Mouse (Mus musculus) liver, embryonic 12.5 days (tissue): ENCODE data around the gene Fignl1. TPM values are rescaled to one million over a fixed set of nuclear protein-coding genes. Genes with fewer than 3 reads are reported as not detected.

Source experiments
- ATAC-seq: fragments of 200-750 bp; cut with Nextera tagmentation; 2 replicates; pipeline ENCODE4 v1.8.0; 2017; ENCODE audit warnings: moderate number of reproducible peaks, mild to moderate bottlenecking, moderate library complexity
- H3K27ac ChIP-seq: fragments of 300-500 bp; sonication (generic); 2 replicates; pipeline ENCODE4 v1.5.1; 2016; ENCODE audit warnings: mild to moderate bottlenecking
- H3K27me3 ChIP-seq: fragments of 300-500 bp; sonication (generic); replicated peaks from 2 replicates; pipeline ENCODE4 v1.6.1; 2016; ENCODE audit warnings: mild to moderate bottlenecking, moderate library complexity
- H3K36me3 ChIP-seq: fragments of 300-500 bp; sonication (generic); 2 replicates; pipeline ENCODE4 v1.6.1; 2016; ENCODE audit warnings: mild to moderate bottlenecking, moderate library complexity
- H3K4me1 ChIP-seq: fragments of 300-500 bp; sonication (generic); 2 replicates; pipeline ENCODE4 v1.6.1; 2016
- H3K4me2 ChIP-seq: fragments of 300-500 bp; sonication (generic); 2 replicates; pipeline ENCODE4 v1.6.1; 2016; ENCODE audit warnings: mild to moderate bottlenecking, moderate library complexity
- H3K4me3 ChIP-seq: fragments of 300-500 bp; sonication (generic); 2 replicates; pipeline ENCODE4 v1.5.1; 2016; ENCODE audit warnings: mild to moderate bottlenecking, moderate library complexity
- H3K9ac ChIP-seq: fragments of 300-500 bp; sonication (generic); 2 replicates; pipeline ENCODE4 v1.6.1; 2016; ENCODE audit warnings: mild to moderate bottlenecking, moderate library complexity
- H3K9me3 ChIP-seq: fragments of 300-500 bp; sonication (generic); replicated peaks from 2 replicates; pipeline ENCODE4 v1.6.1; 2016; ENCODE audit warnings: mild to moderate bottlenecking, moderate library complexity
- WGBS: fragments of 180-500 bp; shearing (Covaris S2); methylation state at CpG from one replicate; pipeline ENCODE4 v1.1.7; 2016; ENCODE audit not compliant: insufficient replicate concordance; 5-methylcytosine and 5-hydroxymethylcytosine counted together
- polyA plus RNA-seq: library from polyadenylated mRNA; unstranded; fragments of >200 nt; fragmentation: Nextera tagmentation; extraction: Ambion mirVana; gene quantifications from 2 replicates; pipeline ENCODE4 v1.2.1, GENCODE M21; 2016

Fignl1 gene
- polyA plus RNA-seq, 1 experiment from 2014 or later, result 126 TPM

- Histone ChIP-seq H3K9me3 (no peaks in the 10 kb centered on the region), H3K4me1 (peaks cover 66% of the 10 kb centered on the region), H3K27ac (peak overlapping the region; percentile 89), H3K36me3 (no peaks in the 10 kb centered on the region), H3K4me3 (no peak overlapping the region), H3K27me3 (peaks cover 14% of the 10 kb centered on the region), H3K4me2 (peak overlapping the region; percentile 57), H3K9ac (peak overlapping the region; percentile 65)
- ATAC-seq, result no peak
- 20% methylated on average over 15 of the region's 16 CpGs for WGBS
These were observed 12.7 kb upstream of the Fignl1 start for GRCm38 (mm10) chr11:11821387-11821975.

- Histone ChIP-seq H3K9ac (peak overlapping the region; percentile 45; the same call in 1 of the 2 replicates), H3K36me3 (no peaks in the 10 kb centered on the region), H3K9me3 (no peaks in the 10 kb centered on the region), H3K27me3 (peaks cover 10% of the 10 kb centered on the region), H3K4me2 (0 out of 2 replicates have a peak overlapping the region, but pooled peaks have one; percentile 57), H3K27ac (peak overlapping the region; percentile 89), H3K4me3 (no peak overlapping the region), H3K4me1 (peaks cover 74% of the 10 kb centered on the region)
- peak; percentile 1; the same call in 1 of the 2 replicates for ATAC-seq
- 36% methylated on average over 3 of the region's 3 CpGs for WGBS
These were observed 12.0 kb upstream of the Fignl1 start for GRCm38 (mm10) chr11:11820737-11821136.

GRCm38 (mm10) chr11:11820251-11820650, 11.5 kb upstream of the Fignl1 start:
- Histone ChIP-seq H3K9me3 (no peaks in the 10 kb centered on the region), H3K4me3 (no peak overlapping the region), H3K27ac (peak overlapping the region; percentile 89), H3K9ac (no peak overlapping the region), H3K36me3 (no peaks in the 10 kb centered on the region), H3K4me1 (peaks cover 74% of the 10 kb centered on the region), H3K27me3 (peaks cover 5% of the 10 kb centered on the region), H3K4me2 (no peak overlapping the region)
- ATAC-seq, result peak; percentile 33
- 3% methylated on average over 2 of the region's 2 CpGs for WGBS

- Histone ChIP-seq H3K4me2 (no peak overlapping the region), H3K27me3 (no peaks in the 10 kb centered on the region), H3K36me3 (no peaks in the 10 kb centered on the region), H3K4me1 (peaks cover 74% of the 10 kb centered on the region), H3K27ac (peak overlapping the region; percentile 55; the same call in 1 of the 2 replicates), H3K9me3 (no peaks in the 10 kb centered on the region), H3K4me3 (no peak overlapping the region), H3K9ac (no peak overlapping the region)
- WGBS, result 75% methylated on average over 5 of the region's 5 CpGs
- no peak for ATAC-seq
These were observed 10.4 kb upstream of the Fignl1 start for GRCm38 (mm10) chr11:11819206-11819605.

GRCm38 (mm10) chr11:11818797-11819196, 10.0 kb upstream of the Fignl1 start:
- Histone ChIP-seq H3K27ac (peak overlapping the region; percentile 55; the same call in 1 of the 2 replicates), H3K4me2 (no peak overlapping the region), H3K4me3 (no peak overlapping the region), H3K9ac (no peak overlapping the region), H3K4me1 (peaks cover 74% of the 10 kb centered on the region), H3K9me3 (no peaks in the 10 kb centered on the region), H3K27me3 (no peaks in the 10 kb centered on the region), H3K36me3 (no peaks in the 10 kb centered on the region)
- no peak for ATAC-seq
- WGBS, result 85% methylated on average over 6 of the region's 6 CpGs

GRCm38 (mm10) chr11:11815737-11816136, 7.0 kb upstream of the Fignl1 start:
- H3K4me2 ChIP-seq, result peak overlapping the region; percentile 71
- H3K4me3 ChIP-seq, result peak overlapping the region; percentile 40

GRCm38 (mm10) chr11:11811906-11812480, 3.2 kb upstream of the Fignl1 start:
- H3K4me3 ChIP-seq, result no peak overlapping the region; the same call in 1 of the 2 replicates
- peaks cover 2% of the 10 kb centered on the region; the same call in 1 of the 2 replicates for H3K36me3 ChIP-seq
- 4% methylated on average over 9 of the region's 9 CpGs for WGBS
- peak overlapping the region; percentile 42 for H3K4me2 ChIP-seq
- H3K27ac ChIP-seq, result peak overlapping the region; percentile 51; the same call in 1 of the 2 replicates
- H3K9me3 ChIP-seq, result no peaks in the 10 kb centered on the region
- H3K9ac ChIP-seq, result no peak overlapping the region
- peak; percentile 55 for ATAC-seq
- H3K27me3 ChIP-seq, result 0 out of 2 replicates have a peak, but pooled peaks cover 7% of the 10 kb centered on the region
- H3K4me1 ChIP-seq, result peaks cover 76% of the 10 kb centered on the region

More at GRCm38 (mm10) chr11:11815737-11816136, 7.0 kb upstream of the Fignl1 start:
- 8% methylated on average over 3 of the region's 3 CpGs for WGBS
- Histone ChIP-seq H3K9me3 (no peaks in the 10 kb centered on the region), H3K36me3 (no peaks in the 10 kb centered on the region), H3K9ac (peak overlapping the region; percentile 69), H3K4me1 (peaks cover 69% of the 10 kb centered on the region), H3K27ac (peak overlapping the region; percentile 97), H3K27me3 (0 out of 2 replicates have a peak, but pooled peaks cover 7% of the 10 kb centered on the region)
- peak; percentile 94 for ATAC-seq

- WGBS, result 15% methylated on average over 11 of the region's 11 CpGs
- Histone ChIP-seq H3K27ac (peak overlapping the region; percentile 96), H3K9ac (peak overlapping the region; percentile 90), H3K9me3 (no peaks in the 10 kb centered on the region), H3K27me3 (0 out of 2 replicates have a peak, but pooled peaks cover 7% of the 10 kb centered on the region), H3K4me1 (peaks cover 72% of the 10 kb centered on the region), H3K36me3 (peaks cover 25% of the 10 kb centered on the region), H3K4me3 (peak overlapping the region; percentile 77), H3K4me2 (peak overlapping the region; percentile 94)
- ATAC-seq, result peak; percentile 1
These were observed 828 bp upstream of the Fignl1 start for GRCm38 (mm10) chr11:11809404-11810175.

- 5% methylated on average over 25 of the region's 25 CpGs for WGBS
- 0 out of 2 replicates have a peak, but pooled peaks cover 6% of the 10 kb centered on the region for H3K27me3 ChIP-seq
- H3K4me2 ChIP-seq, result peak overlapping the region; percentile 94
- peak overlapping the region; percentile 90 for H3K9ac ChIP-seq
- peak overlapping the region; percentile 77 for H3K4me3 ChIP-seq
- no peaks in the 10 kb centered on the region for H3K9me3 ChIP-seq
- peaks cover 64% of the 10 kb centered on the region for H3K4me1 ChIP-seq
- ATAC-seq, result peak; percentile 75
- peak overlapping the region; percentile 96 for H3K27ac ChIP-seq
- H3K36me3 ChIP-seq, result peaks cover 39% of the 10 kb centered on the region
These were observed 535 bp downstream of the Fignl1 start for GRCm38 (mm10) chr11:11808035-11808819.

GRCm38 (mm10) chr11:11805951-11806350, 2.8 kb downstream of the Fignl1 start:
- no peaks in the 10 kb centered on the region for H3K9me3 ChIP-seq
- no peak for ATAC-seq
- H3K4me3 ChIP-seq, result no peak overlapping the region
- no peaks in the 10 kb centered on the region for H3K27me3 ChIP-seq
- 75% methylated on average over 4 of the region's 4 CpGs for WGBS
- peaks cover 63% of the 10 kb centered on the region for H3K4me1 ChIP-seq
- H3K9ac ChIP-seq, result no peak overlapping the region
- H3K36me3 ChIP-seq, result peaks cover 60% of the 10 kb centered on the region
- H3K27ac ChIP-seq, result no peak overlapping the region
- peak overlapping the region; percentile 94; the same call in 1 of the 2 replicates for H3K4me2 ChIP-seq

GRCm38 (mm10) chr11:11804421-11804820, 4.3 kb downstream of the Fignl1 start:
- Histone ChIP-seq H3K27me3 (no peaks in the 10 kb centered on the region), H3K36me3 (peaks cover 75% of the 10 kb centered on the region), H3K4me3 (no peak overlapping the region), H3K9ac (no peak overlapping the region), H3K27ac (no peak overlapping the region), H3K4me2 (no peak overlapping the region), H3K4me1 (peaks cover 53% of the 10 kb centered on the region), H3K9me3 (no peaks in the 10 kb centered on the region)
- no peak for ATAC-seq
- 82% methylated on average over 5 of the region's 5 CpGs for WGBS
